Mouse (Mus musculus) embryonic facial prominence, embryonic 10.5 days (tissue): ENCODE measurements around the gene C1s2. TPM values are rescaled to one million over a fixed set of nuclear protein-coding genes. Genes with fewer than 3 reads are reported as not detected.

Source experiments
- polyA plus RNA-seq: library from polyadenylated mRNA; unstranded; fragments of >200 nt; fragmentation: Nextera tagmentation; extraction: Ambion mirVana; gene quantifications from 2 replicates; pipeline ENCODE4 v1.2.1, GENCODE M21; 2016

C1s2 gene
- polyA plus RNA-seq, 1 experiment from 2014 or later: not detected

Other genes starting within 250 kb of the C1s2 start
- gene Pex5, start 221.0 kb downstream of the C1s2 start, polyA plus RNA-seq: 43.3 and 44.9 TPM in 2 replicates
- gene Clstn3, start 171.3 kb downstream of the C1s2 start, polyA plus RNA-seq: 5.5 and 8.7 TPM in 2 replicates
- 0.42 and 0.47 TPM in 2 replicates for gene C1rl, start 143.0 kb downstream of the C1s2 start, polyA plus RNA-seq
- 0.13 TPM in 1 of 2 replicates, not detected in the other for gene C1ra, start 123.7 kb downstream of the C1s2 start, polyA plus RNA-seq
- 0.70 and 1.2 TPM in 2 replicates for gene C1s1, start 93.7 kb downstream of the C1s2 start, polyA plus RNA-seq
- gene C1rb, start 65.8 kb downstream of the C1s2 start, polyA plus RNA-seq: not detected in 2 replicates
- gene Lpcat3, start 26.9 kb upstream of the C1s2 start, polyA plus RNA-seq: 41.4 and 46.6 TPM in 2 replicates
- 233 and 257 TPM in 2 replicates for gene Emg1, start 76.1 kb upstream of the C1s2 start, polyA plus RNA-seq
- 473 and 496 TPM in 2 replicates for gene Phb2, start 76.3 kb upstream of the C1s2 start, polyA plus RNA-seq
- 9.3 and 10.4 TPM in 2 replicates for gene Ptpn6, start 102.6 kb upstream of the C1s2 start, polyA plus RNA-seq
- 425 and 454 TPM in 2 replicates for gene Grcc10, start 105.3 kb upstream of the C1s2 start, polyA plus RNA-seq
- not detected in 2 replicates for gene Gm45234, start 119.9 kb upstream of the C1s2 start, polyA plus RNA-seq
- 12.6 and 15.2 TPM in 2 replicates for gene Atn1, start 120.4 kb upstream of the C1s2 start, polyA plus RNA-seq
- gene Eno2, start 133.6 kb upstream of the C1s2 start, polyA plus RNA-seq: 2.3 and 2.4 TPM in 2 replicates
- 0.50 and 0.74 TPM in 2 replicates for gene Lrrc23, start 143.6 kb upstream of the C1s2 start, polyA plus RNA-seq
- gene Spsb2, start 172.6 kb upstream of the C1s2 start, polyA plus RNA-seq: 7.1 and 8.3 TPM in 2 replicates
- 829 and 899 TPM in 2 replicates for gene Tpi1, start 178.2 kb upstream of the C1s2 start, polyA plus RNA-seq
- gene Usp5, start 193.4 kb upstream of the C1s2 start, polyA plus RNA-seq: 191 and 212 TPM in 2 replicates
- 225 and 238 TPM in 2 replicates for gene Cdca3, start 193.5 kb upstream of the C1s2 start, polyA plus RNA-seq
- 0.60 and 0.97 TPM in 2 replicates for gene Gnb3, start 204.2 kb upstream of the C1s2 start, polyA plus RNA-seq
- gene P3h3, start 221.7 kb upstream of the C1s2 start, polyA plus RNA-seq: 12.2 and 17.0 TPM in 2 replicates
- 1.3 and 1.4 TPM in 2 replicates for gene Gpr162, start 227.9 kb upstream of the C1s2 start, polyA plus RNA-seq